7 mouse cellular contexts compared by ENCODE assay signal in genomic region chr2:72902816-72903680, GRCm38 (mm10).
DNase-seq lines count a peak whose midpoint lies in the region; TF ChIP-seq lines count a peak whose summit lies in the region.
"Not testable (repeated sequence)": the region's sequence is repeated elsewhere in the genome, so short reads cannot be mapped to it uniquely, and the experiment has no call there.

No protein-coding gene starts in this region.

- not testable (repeated sequence) for H3K27me3 ChIP-seq in MEL (ENCODE audit: control insufficient read depth in 1 of 2, insufficient read depth in 2 of 2, low read length in 2 of 2); liver, adult 2 months (ENCODE audit: control insufficient read depth, insufficient read depth, low read length)

- not testable (repeated sequence) for H3K27ac ChIP-seq in ES-E14 (ENCODE audit: insufficient read depth, low read depth, low read length, poor library complexity, severe bottlenecking); liver, adult 2 months (replicated peaks; ENCODE audit: insufficient read depth, low read depth, low read length)
- H3K27ac ChIP-seq in MEL (ENCODE audit: control insufficient read depth, low read depth, low read length) = peak overlapping the region; percentile 87

- H3K9ac ChIP-seq in ES-E14 (ENCODE audit: insufficient read depth, low read depth, low read length, poor library complexity, severe bottlenecking); liver, adult 2 months (ENCODE audit: low read depth, low read length): not testable (repeated sequence)
- peak overlapping the region; percentile 71 for H3K9ac ChIP-seq in MEL (ENCODE audit: control insufficient read depth, low read depth, low read length, poor library complexity, severe bottlenecking)

- in situ Hi-C loops in ES-E14 (cut with MboI; ENCODE audit: low sequenced_read_pairs in 2 of 2, unreplicated experiment in 2 of 2) = not testable (repeated sequence)

- 63% methylated on average over 16 of the region's 16 CpGs for WGBS in liver, adult 2 months

- TF ChIP-seq EP300 in MEL (IDR thresholded peaks at IDR 0.05; ENCODE audit: low read depth in 1 of 2, low read length in 2 of 2) = not testable (repeated sequence)

- H3K4me1 ChIP-seq in ES-E14 (ENCODE audit: control insufficient read depth in 2 of 2, insufficient read depth in 2 of 2, low read length in 2 of 2, poor library complexity in 1 of 2); liver, adult 2 months (ENCODE audit: control insufficient read depth, insufficient read depth, low read length): not testable (repeated sequence)
- peaks cover 8 to 10% of the 10 kb centered on the region in 2 experiments for H3K4me1 ChIP-seq in MEL (ENCODE audit: control insufficient read depth in 1 of 2, insufficient read depth in 2 of 2, low read length in 2 of 2)

- H3K4me3 ChIP-seq in ES-E14 (ENCODE audit: insufficient read depth in 1 of 2, low read depth in 1 of 2, low read length in 2 of 2, poor library complexity in 1 of 2, severe bottlenecking in 1 of 2); liver, adult 2 months (ENCODE audit: insufficient read depth, low read depth, low read length): not testable (repeated sequence)
- peak overlapping the region; percentile 52 to 88 for H3K4me3 ChIP-seq in MEL (ENCODE audit: control insufficient read depth in 1 of 2, insufficient read depth in 1 of 2, low read depth in 2 of 2, low read length in 2 of 2)

- H3K36me3 ChIP-seq in ES-E14 (ENCODE audit: control insufficient read depth, insufficient read depth, low read length, poor library complexity, severe bottlenecking); MEL (ENCODE audit: control insufficient read depth in 1 of 2, insufficient read depth in 2 of 2, low read length in 2 of 2); liver, adult 2 months (ENCODE audit: control insufficient read depth, insufficient read depth, low read length): not testable (repeated sequence)

- H3K79me2 ChIP-seq in MEL (ENCODE audit: control insufficient read depth, insufficient read depth, low read length, poor library complexity); liver, adult 2 months (ENCODE audit: control insufficient read depth, insufficient read depth, low read length): not testable (repeated sequence)

- peak; percentile 29 to 74; a peak in 2 of 4 replicates for TF ChIP-seq POLR2A in MEL (IDR thresholded peaks at IDR 0.05; ENCODE audit: control insufficient read depth in 1 of 2, insufficient read depth in 1 of 2, low read depth in 1 of 2, low read length in 2 of 2, poor library complexity in 1 of 2)
- TF ChIP-seq POLR2A in liver, adult 2 months (IDR thresholded peaks at IDR 0.05; ENCODE audit: extremely low read depth, insufficient read depth, low read length) = not testable (repeated sequence)

- TF ChIP-seq RAD21 in MEL (IDR thresholded peaks at IDR 0.05; ENCODE audit: low read depth, low read length) = not testable (repeated sequence)

- H3K9me3 ChIP-seq in ES-E14 (ENCODE audit: control insufficient read depth, insufficient read depth, low read depth, low read length); MEL (replicated peaks; ENCODE audit: insufficient read depth, low read length): not testable (repeated sequence)

- TF ChIP-seq CTCF in MEL (IDR thresholded peaks at IDR 0.05 in 2 of 3, conservative IDR thresholded peaks at IDR 0.05 in 1 of 3; ENCODE audit: control insufficient read depth in 1 of 3, insufficient read depth in 1 of 3, low read depth in 2 of 3, low read length in 3 of 3, poor library complexity in 1 of 3, severe bottlenecking in 1 of 3); liver, adult 2 months (IDR thresholded peaks at IDR 0.05; ENCODE audit: low read depth, low read length): not testable (repeated sequence)

- DNase-seq in ES-E14 (ENCODE audit: low read depth, low spot score) = not testable (repeated sequence)
- DNase-seq in MEL (ENCODE audit: low read depth, low spot score) (peak; percentile 84), MEL-GATA-1-ER (ENCODE audit: extremely low read depth, low read depth) (peak; percentile 80), R1 (ENCODE audit: low read depth, low spot score) (peak; percentile 55), ZHBTc4 (ENCODE audit: low read depth, low spot score) (peak; percentile 16)
- peak; percentile 42 for DNase-seq in heart, adult 11 months
- DNase-seq in liver, adult 2 months (ENCODE audit: extremely low read depth, low read depth, low spot score) = peak; percentile 78

TF ChIP-seq in ES-E14, 5 proteins besides CTCF, POLR2A, EP300 and RAD21:
- peak; percentile 55; the same call in 1 of the 2 replicates for TF ChIP-seq MAFK (IDR thresholded peaks at IDR 0.05; ENCODE audit: insufficient read depth, low read depth, low read length)

TF ChIP-seq in MEL, 35 proteins besides CTCF, POLR2A, EP300 and RAD21:
- peak; percentile 79 for TF ChIP-seq TBP (IDR thresholded peaks at IDR 0.05; ENCODE audit: low read depth, low read length)
- peak; percentile 52; the same call in 1 of the 2 replicates for TF ChIP-seq NELFE (IDR thresholded peaks at IDR 0.05; ENCODE audit: low read depth, low read length)
- 0 out of 2 replicates have a peak, but pooled peaks have one; percentile 54 for TF ChIP-seq GABPA (IDR thresholded peaks at IDR 0.05; ENCODE audit: low read depth, low read length)
- TF ChIP-seq TCF12 (IDR thresholded peaks at IDR 0.05; ENCODE audit: low read depth, low read length) = 0 out of 2 replicates have a peak, but pooled peaks have one; percentile 16
